Mouse (Mus musculus): Measurements from ENCODE around the gene Dpp6.

Dpp6 gene

GRCm38 (mm10) chr5:26969941-26970590, 153.1 kb downstream of the Dpp6 start:
- DNase-seq, result peak in 1 of 2 experiments; percentile 22

- no peak for DNase-seq
Measured at GRCm38 (mm10) chr5:26973166-26973565, 156.2 kb downstream of the Dpp6 start.

GRCm38 (mm10) chr5:26979348-26979747, 162.3 kb downstream of the Dpp6 start:
- DNase-seq, result no peak

- DNase-seq, result no peak
Measured at GRCm38 (mm10) chr5:26979755-26980154, 162.8 kb downstream of the Dpp6 start.

GRCm38 (mm10) chr5:26985114-26985513, 168.1 kb downstream of the Dpp6 start:
- DNase-seq, result no peak

- no peak for DNase-seq
Measured at GRCm38 (mm10) chr5:26991587-26991986, 174.6 kb downstream of the Dpp6 start.

- no peak for DNase-seq
Measured at GRCm38 (mm10) chr5:27003537-27003936, 186.5 kb downstream of the Dpp6 start.

GRCm38 (mm10) chr5:27009157-27009556, 192.2 kb downstream of the Dpp6 start:
- peak; percentile 44 to 64 for DNase-seq

GRCm38 (mm10) chr5:27010582-27010981, 193.6 kb downstream of the Dpp6 start:
- peak; percentile 57 to 59 for DNase-seq

- DNase-seq, result no peak
Measured at GRCm38 (mm10) chr5:27018314-27018956, 201.4 kb downstream of the Dpp6 start.

- DNase-seq, result no peak
Measured at GRCm38 (mm10) chr5:27028611-27029010, 211.6 kb downstream of the Dpp6 start.

GRCm38 (mm10) chr5:27029784-27030183, 212.8 kb downstream of the Dpp6 start:
- peak; percentile 70 to 79 for DNase-seq

GRCm38 (mm10) chr5:27034858-27035257, 217.9 kb downstream of the Dpp6 start:
- DNase-seq, result no peak

GRCm38 (mm10) chr5:27035291-27035690, 218.3 kb downstream of the Dpp6 start:
- DNase-seq, result no peak

GRCm38 (mm10) chr5:27035891-27036290, 218.9 kb downstream of the Dpp6 start:
- peak; percentile 89 to 91 for DNase-seq

GRCm38 (mm10) chr5:27037796-27038195, 220.8 kb downstream of the Dpp6 start:
- no peak for DNase-seq

- peak; percentile 83 to 85 for DNase-seq
Measured at GRCm38 (mm10) chr5:27048167-27048566, 231.2 kb downstream of the Dpp6 start.

- peak; percentile 43 for DNase-seq
Measured at GRCm38 (mm10) chr5:27048926-27049325, 231.9 kb downstream of the Dpp6 start.

GRCm38 (mm10) chr5:27049341-27050091, 232.5 kb downstream of the Dpp6 start:
- peak; percentile 68 to 69 for DNase-seq

GRCm38 (mm10) chr5:27051250-27051649, 234.2 kb downstream of the Dpp6 start:
- DNase-seq, result peak; percentile 70 to 73

GRCm38 (mm10) chr5:27052441-27052840, 235.4 kb downstream of the Dpp6 start:
- DNase-seq, result peak in 1 of 2 experiments; percentile 24

GRCm38 (mm10) chr5:27056436-27056835, 239.4 kb downstream of the Dpp6 start:
- no peak for DNase-seq

- no peak for DNase-seq
Measured at GRCm38 (mm10) chr5:27060114-27060513, 243.1 kb downstream of the Dpp6 start.

GRCm38 (mm10) chr5:27063871-27064270, 246.9 kb downstream of the Dpp6 start:
- no peak for DNase-seq
